Mouse (Mus musculus): Measurements from ENCODE around the gene Tet3.

The Tet3 gene

GRCm38 (mm10) chr6:83478217-83478616 is 19.3 kb upstream of the Tet3 start:
- no peak for DNase-seq (ENCODE audit: low read depth)

GRCm38 (mm10) chr6:83475431-83475830 is 16.5 kb upstream of the Tet3 start:
- no peak for DNase-seq (ENCODE audit: low read depth)

GRCm38 (mm10) chr6:83473240-83473639 is 14.4 kb upstream of the Tet3 start:
- no peak for DNase-seq (ENCODE audit: low read depth)

- DNase-seq (ENCODE audit: low read depth) = no peak
Observed at GRCm38 (mm10) chr6:83471739-83472138, 12.9 kb upstream of the Tet3 start.

GRCm38 (mm10) chr6:83464011-83464410 is 5.1 kb upstream of the Tet3 start:
- DNase-seq (ENCODE audit: low read depth) = no peak

- no peak for DNase-seq (ENCODE audit: low read depth)
Observed at GRCm38 (mm10) chr6:83456984-83457810, 1.7 kb downstream of the Tet3 start.

GRCm38 (mm10) chr6:83456131-83456983 is 2.5 kb downstream of the Tet3 start:
- DNase-seq (ENCODE audit: low read depth) = no peak

GRCm38 (mm10) chr6:83455328-83456130 is 3.4 kb downstream of the Tet3 start:
- no peak for DNase-seq (ENCODE audit: low read depth)

- DNase-seq (ENCODE audit: low read depth) = no peak
Observed at GRCm38 (mm10) chr6:83453706-83454105, 5.2 kb downstream of the Tet3 start.

GRCm38 (mm10) chr6:83450451-83451303 is 8.2 kb downstream of the Tet3 start:
- no peak for DNase-seq (ENCODE audit: low read depth)

GRCm38 (mm10) chr6:83449440-83449839 is 9.4 kb downstream of the Tet3 start:
- DNase-seq (ENCODE audit: low read depth) = no peak

GRCm38 (mm10) chr6:83448911-83449310 is 10.0 kb downstream of the Tet3 start:
- no peak for DNase-seq (ENCODE audit: low read depth)

- no peak for DNase-seq (ENCODE audit: low read depth)
Observed at GRCm38 (mm10) chr6:83447031-83447430, 11.9 kb downstream of the Tet3 start.

GRCm38 (mm10) chr6:83445796-83446195 is 13.1 kb downstream of the Tet3 start:
- DNase-seq (ENCODE audit: low read depth) = no peak

- DNase-seq (ENCODE audit: low read depth) = no peak
Observed at GRCm38 (mm10) chr6:83443441-83444340, 15.2 kb downstream of the Tet3 start.

- DNase-seq (ENCODE audit: low read depth) = no peak
Observed at GRCm38 (mm10) chr6:83442639-83443038, 16.2 kb downstream of the Tet3 start.

- peak; percentile 75 for DNase-seq (ENCODE audit: low read depth)
Observed at GRCm38 (mm10) chr6:83441259-83442061, 17.4 kb downstream of the Tet3 start.

- no peak for DNase-seq (ENCODE audit: low read depth)
Observed at GRCm38 (mm10) chr6:83440510-83441258, 18.2 kb downstream of the Tet3 start.

GRCm38 (mm10) chr6:83440197-83440509 is 18.7 kb downstream of the Tet3 start:
- no peak for DNase-seq (ENCODE audit: low read depth)
